Mouse (Mus musculus) frontal cortex, postnatal 14 days (tissue): ENCODE data around the gene Dlk2.

Experiments
- DNase-seq, 2 experiments: peaks; one replicate each; pipeline ENCODE4 v3.0.0; 2022; ENCODE audit warnings: low spot score in 2 of 2

Dlk2 gene

GRCm38 (mm10) chr17:46272675-46273074 is 24.5 kb upstream of the Dlk2 start:
- DNase-seq, result no peak

- no peak for DNase-seq
Observed at GRCm38 (mm10) chr17:46273803-46274236, 23.4 kb upstream of the Dlk2 start.

GRCm38 (mm10) chr17:46274465-46274864 is 22.8 kb upstream of the Dlk2 start:
- no peak for DNase-seq

GRCm38 (mm10) chr17:46275034-46275433 is 22.2 kb upstream of the Dlk2 start:
- no peak for DNase-seq

GRCm38 (mm10) chr17:46275506-46275905 is 21.7 kb upstream of the Dlk2 start:
- no peak for DNase-seq

DNA sequence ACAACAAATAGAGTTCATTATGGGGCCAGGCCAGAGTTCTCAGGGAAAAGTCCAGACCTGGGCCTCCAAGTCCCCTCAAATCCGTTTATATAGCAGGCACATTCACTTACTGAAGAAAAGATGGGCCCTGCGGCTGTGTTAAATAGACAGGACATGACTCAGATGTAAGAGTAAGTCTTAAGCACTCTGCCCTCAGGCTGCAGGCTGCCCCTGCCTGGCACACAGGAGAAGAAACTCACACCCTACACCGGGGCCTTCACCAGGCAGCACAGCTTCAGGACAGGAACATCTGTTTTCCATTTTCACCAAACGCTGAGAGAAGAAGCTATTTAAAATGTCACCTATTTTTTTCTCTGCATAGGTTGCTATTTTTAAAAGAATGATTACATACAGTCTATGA is 19.6 kb upstream of the Dlk2 start:
- DNase-seq, result no peak

DNA sequence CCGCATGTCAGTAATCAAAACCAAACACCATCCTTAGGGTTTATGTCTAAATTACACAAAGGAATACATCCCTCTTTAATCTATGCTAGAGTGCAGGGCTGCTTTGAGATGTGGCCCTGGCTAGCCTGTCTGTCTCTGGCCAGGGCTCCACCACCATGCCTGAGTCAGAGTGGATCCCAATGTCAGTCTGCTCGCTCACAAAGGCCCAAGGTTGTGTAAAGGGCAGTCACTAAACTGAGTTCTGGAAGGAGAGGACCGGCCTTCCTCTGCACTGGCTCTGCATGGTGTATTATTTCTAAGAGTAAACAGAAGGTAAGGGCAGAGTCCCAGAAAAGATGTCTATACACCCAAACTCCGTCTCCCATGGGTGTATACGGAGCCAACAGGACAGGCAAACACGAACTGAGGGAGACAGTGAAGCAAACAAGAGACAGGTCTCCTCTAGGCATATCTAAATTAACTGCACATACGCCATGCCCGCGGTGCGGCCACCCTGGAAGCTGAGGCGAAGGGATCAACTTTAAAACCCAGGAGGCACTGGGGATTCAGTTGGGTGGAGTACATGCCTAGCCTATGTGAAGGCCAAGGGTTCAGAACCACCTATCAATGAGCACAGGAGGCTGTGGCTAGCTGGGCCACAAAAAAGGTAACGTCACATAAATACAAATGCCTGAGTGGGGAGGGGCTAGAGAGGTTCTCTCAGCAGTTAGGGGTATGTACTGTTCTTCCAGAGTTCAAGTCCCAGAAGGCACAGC is 19.0 kb upstream of the Dlk2 start:
- no peak for DNase-seq

GRCm38 (mm10) chr17:46282483-46283123 is 14.6 kb upstream of the Dlk2 start, which contains the start of gene Tjap1:
Gene Tjap1, minus strand, starts transcription at chr17:46283026.
- peak; percentile 61 to 75 for DNase-seq

- DNase-seq, result no peak
Observed at GRCm38 (mm10) chr17:46283140-46283539, 14.1 kb upstream of the Dlk2 start.

DNA sequence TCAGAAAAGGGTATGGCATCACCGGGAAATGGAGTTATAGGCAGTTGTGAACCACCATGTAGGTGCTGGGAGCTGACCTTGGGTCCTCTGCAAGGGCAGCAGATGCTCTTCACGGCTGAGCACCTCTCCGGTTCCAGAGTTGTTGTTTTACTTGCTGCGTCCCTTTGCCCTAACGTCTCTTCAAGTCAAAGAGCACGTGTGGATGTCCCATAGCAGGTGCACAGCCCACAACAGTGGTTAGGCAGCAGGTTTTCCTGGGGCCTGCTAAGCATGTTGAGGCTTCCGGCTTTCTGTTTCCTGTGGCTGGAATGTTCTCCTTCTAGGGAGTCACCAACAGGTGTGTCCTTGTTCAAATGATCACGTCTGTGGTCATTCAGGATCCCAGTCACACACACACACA is 13.3 kb upstream of the Dlk2 start:
- no peak for DNase-seq

DNA sequence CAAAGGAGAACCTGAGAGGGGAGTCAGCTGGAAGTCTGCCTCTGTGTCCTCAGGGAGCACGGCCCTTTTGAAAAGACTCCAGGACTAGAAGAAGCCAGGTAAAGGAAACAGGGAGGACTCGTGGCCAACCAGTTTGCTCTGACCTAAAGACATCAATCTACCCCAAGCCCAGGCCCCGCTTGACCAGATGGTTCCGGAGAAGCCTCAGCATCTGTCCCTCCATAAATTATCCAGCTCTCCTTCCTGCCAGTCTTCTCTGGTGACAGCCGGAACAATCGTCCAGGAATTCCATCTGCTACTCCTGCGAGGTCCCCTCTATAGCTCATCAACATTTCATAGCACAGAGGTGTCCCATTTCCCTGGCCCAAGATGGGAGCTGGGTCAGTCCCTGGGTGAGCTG is 12.6 kb upstream of the Dlk2 start:
- DNase-seq, result no peak

- no peak for DNase-seq
Observed at GRCm38 (mm10) chr17:46285407-46285806, 11.8 kb upstream of the Dlk2 start.

- no peak for DNase-seq
Observed at GRCm38 (mm10) chr17:46287678-46288095, 9.5 kb upstream of the Dlk2 start.

DNA sequence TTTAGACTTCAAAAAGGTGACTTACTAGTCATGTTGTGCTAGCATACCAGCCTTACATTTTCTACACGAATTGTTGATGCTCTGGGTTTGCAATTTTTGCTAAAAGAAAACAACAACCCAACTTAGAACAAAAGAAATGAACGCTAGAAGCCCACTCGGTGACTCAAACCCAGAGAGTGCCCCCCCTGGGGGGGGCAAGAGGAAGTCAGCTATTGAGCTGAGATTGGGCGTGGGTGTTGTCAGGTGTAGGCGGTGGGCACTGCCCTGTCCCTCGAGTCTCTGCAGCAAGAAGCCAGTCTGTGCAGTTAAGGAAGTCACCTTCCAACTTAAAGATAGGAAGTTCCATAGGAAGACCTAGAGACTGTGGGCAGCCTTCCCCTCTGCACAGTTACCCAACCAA is 620 bp upstream of the Dlk2 start:
- no peak for DNase-seq

DNA sequence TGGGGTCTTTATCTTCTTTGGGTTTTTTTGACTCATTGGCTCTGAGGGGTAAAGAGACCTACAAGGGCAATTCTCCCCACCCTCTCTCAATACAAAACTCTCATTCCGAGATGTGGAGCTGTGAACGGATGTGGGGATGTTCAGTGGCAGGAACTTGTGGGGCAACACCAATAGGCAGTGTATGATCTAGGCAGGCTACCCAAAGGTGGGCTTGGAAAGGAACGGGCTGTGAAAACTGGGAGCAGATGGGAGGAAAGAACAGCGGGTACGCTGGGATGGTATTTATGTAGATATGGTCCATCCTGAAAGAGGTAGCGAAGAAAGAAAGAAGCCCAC is 225 bp upstream of the Dlk2 start:
- no peak for DNase-seq

DNA sequence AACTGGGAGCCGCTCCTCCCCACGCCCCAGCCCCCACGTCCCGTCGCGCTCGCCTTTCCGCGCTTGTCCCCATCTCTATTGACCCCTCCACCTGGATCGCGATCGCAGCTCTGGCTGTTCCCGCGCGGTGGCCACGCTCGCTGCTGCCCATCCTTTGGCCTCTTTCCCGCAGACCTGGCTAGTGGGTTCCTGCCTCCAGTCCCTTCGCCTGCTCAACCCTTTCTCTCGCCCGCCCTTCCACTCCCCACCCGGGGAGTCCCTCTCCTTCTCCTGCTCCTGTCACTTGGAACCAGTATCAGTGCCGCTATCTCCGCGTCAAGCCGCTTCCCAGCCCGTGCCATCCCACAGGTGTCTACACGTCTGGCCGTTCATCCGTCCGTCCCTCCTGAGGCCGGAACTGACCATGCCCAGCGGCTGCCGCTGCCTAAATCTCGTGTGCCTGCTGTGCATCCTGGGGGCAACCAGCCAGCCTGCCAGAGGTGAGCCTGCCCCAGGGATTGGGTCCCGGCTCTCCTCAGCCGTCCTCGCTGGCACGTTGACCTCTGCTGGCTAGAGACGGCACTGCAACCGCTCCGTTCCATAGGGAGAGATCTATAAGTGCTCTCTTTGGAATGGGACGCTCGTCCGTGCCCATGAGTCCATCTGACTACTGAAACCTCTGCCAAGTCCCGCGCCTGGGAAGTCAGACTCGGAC is 1.1 kb downstream of the Dlk2 start:
- peak; percentile 73 to 84 for DNase-seq

DNA sequence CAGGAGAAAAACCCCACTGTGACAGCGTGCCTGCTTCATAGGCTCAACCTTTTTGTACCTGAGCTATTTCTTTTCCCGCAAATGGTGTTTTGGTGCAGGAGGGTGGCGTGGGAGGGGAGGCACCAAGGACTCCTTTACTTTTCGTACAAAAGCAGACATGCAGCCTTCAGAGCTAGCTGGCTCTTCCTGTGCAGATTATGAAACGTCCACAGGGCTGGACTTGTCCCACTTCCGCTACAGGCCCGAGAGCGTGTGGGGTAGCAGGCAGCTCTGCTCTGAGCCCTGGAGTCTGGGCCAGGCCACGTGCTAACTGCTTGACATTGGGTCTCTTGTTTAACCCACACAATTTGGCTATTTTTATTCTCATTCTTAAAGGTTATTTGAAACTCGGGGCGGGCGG is 4.7 kb downstream of the Dlk2 start:
- no peak for DNase-seq

GRCm38 (mm10) chr17:46304184-46304583 is 7.0 kb downstream of the Dlk2 start:
- no peak for DNase-seq

DNA sequence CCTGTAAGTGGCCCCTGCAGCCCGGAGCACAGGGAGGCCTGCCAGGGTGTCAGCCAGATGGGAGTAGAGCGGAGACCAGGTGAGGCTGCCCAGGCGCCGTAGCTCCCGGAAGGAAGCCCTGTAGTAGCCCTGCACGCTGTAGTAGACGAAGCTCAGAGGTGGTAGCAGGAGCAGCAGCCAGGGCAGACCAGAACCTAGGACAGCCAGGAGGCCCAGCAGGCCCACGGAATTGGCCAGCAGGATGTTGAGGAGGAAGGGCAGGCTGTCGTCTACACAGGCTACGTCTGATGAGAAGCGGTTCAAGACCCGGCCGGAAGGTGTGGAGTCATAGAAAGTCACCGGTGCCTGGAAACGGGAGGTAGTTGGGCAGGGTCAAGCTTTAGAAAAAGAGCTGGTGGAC is 9.7 kb downstream of the Dlk2 start:
- no peak for DNase-seq

DNA sequence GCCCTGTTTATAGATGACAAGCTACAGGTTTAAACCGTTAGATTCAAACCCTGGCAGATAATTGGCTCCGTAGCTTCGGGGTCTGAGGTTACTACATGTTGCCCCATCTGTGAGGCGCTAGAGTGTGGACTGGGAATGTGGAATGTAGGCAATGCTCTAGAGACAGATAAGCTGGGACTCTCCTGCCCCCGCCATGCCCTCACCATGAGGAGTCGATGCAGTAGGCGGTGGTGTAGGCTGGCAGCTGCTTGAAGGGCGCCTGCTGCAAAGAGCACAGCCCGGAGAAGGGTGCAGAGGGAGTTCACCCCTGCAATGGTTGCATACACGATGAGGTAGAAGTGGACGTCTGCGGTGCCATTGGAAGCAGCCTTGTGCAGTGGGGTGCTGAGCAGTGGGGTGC is 12.6 kb downstream of the Dlk2 start:
- no peak for DNase-seq

- no peak for DNase-seq
Observed at GRCm38 (mm10) chr17:46310515-46310914, 13.3 kb downstream of the Dlk2 start.

DNA sequence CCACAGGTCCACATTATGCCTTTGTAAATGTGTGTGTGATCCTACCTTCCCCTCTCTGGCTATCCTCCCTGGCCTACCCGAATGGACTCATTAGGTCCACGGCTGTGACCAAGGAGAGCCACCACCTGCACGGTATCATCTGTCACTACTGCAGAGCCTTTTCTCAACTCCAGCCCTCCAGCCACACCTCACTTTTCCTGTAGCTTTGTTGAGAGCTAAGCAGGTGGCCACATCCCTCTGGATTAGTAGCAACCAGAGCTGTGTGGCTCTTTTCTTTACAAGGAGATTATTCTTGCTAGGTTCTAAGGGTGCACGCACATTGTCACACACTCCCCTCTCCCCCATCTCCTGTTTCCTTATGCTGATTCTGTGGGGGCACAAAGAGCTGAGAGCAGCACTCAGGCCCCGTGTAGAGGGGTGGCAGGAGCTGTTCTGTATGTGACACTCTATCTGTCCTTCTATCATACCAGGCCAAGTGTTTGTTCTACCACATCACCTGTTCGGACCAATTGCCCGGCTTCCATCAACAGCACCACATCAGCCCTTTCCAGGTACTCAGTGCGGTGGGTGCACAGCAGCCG is 16.0 kb downstream of the Dlk2 start:
- DNase-seq, result no peak

GRCm38 (mm10) chr17:46315813-46316212 is 18.6 kb downstream of the Dlk2 start:
- DNase-seq, result no peak
